Mouse (Mus musculus) CH12.LX (cell line): ENCODE measurements at regions not wholly inside any gene's neighbourhood (a gene's known extent, or its start where the extent isn't known, plus 50 kb on each side); places are given as distances from the start of the nearest gene placed in this dataset.

Experiments used
- ELF1 ChIP-seq: IDR thresholded peaks from 2 replicates; pipeline ENCODE4 v1.6.1; 2014; ENCODE audit warnings: low read depth, mild to moderate bottlenecking, inconsistent platforms, low read length, improper control_type of control experiment
- MAZ ChIP-seq: IDR thresholded peaks from 2 replicates; pipeline ENCODE4 v1.6.1; 2012; ENCODE audit warnings: low read depth, mild to moderate bottlenecking, inconsistent platforms, low read length, improper control_type of control experiment, moderate library complexity
- NELFE ChIP-seq: IDR thresholded peaks from 2 replicates; pipeline ENCODE4 v1.6.1; 2011; ENCODE audit warnings: low read depth, low read length, improper control_type of control experiment
- RAD21 ChIP-seq: IDR thresholded peaks from 2 replicates; pipeline ENCODE4 v1.6.1; 2011; ENCODE audit warnings: low read depth, mild to moderate bottlenecking, low read length, improper control_type of control experiment, moderate library complexity
- TCF12 ChIP-seq: IDR thresholded peaks from 2 replicates; pipeline ENCODE4 v1.6.1; 2014; ENCODE audit warnings: low read depth, mild to moderate bottlenecking, inconsistent platforms, low read length, improper control_type of control experiment

GRCm38 (mm10) chr11:10309023-10309720, 804.9 kb upstream of the Vwc2 start:
- no peak for TF ChIP-seq MAZ
- no peak for TF ChIP-seq ELF1
- TF ChIP-seq RAD21, result no peak
- no peak for TF ChIP-seq NELFE
- TF ChIP-seq TCF12, result no peak
